Mouse (Mus musculus) embryo, embryonic 9.5 days (tissue): Measurements from ENCODE around the gene Slc8a3.
"Not testable (repeated sequence)": the region's sequence is repeated elsewhere in the genome, so short reads cannot be mapped to it uniquely, and the experiment has no call there.

Experiments
- DNase-seq: peaks from one replicate; pipeline ENCODE4 v3.0.0-alpha.2; 2017; ENCODE audit errors: extremely low spot score

Gene Slc8a3

GRCm38 (mm10) chr12:81332875-81333421 is at the start of gene Slc8a3:
Slc8a3 (minus strand) TSS chr12:81333180.
- DNase-seq = peak; percentile 70

- DNase-seq = not testable (repeated sequence)
Observed at GRCm38 (mm10) chr12:81379364-81379763, 46.4 kb upstream of the Slc8a3 start, which contains the start of gene Gm4787. Gm4787 (minus strand) TSS chr12:81379464.

- no peak for DNase-seq
Observed at GRCm38 (mm10) chr12:81333841-81334240, 861 bp upstream of the Slc8a3 start.

- peak; percentile 67 for DNase-seq
Observed at GRCm38 (mm10) chr12:81331937-81332874, 774 bp downstream of the Slc8a3 start.

- DNase-seq = peak; percentile 9
Observed at GRCm38 (mm10) chr12:81331046-81331638, 1.8 kb downstream of the Slc8a3 start.

GRCm38 (mm10) chr12:81324991-81325390 is 8.0 kb downstream of the Slc8a3 start:
- no peak for DNase-seq

GRCm38 (mm10) chr12:81324116-81324515 is 8.9 kb downstream of the Slc8a3 start:
- no peak for DNase-seq

- DNase-seq = no peak
Observed at GRCm38 (mm10) chr12:81321021-81321420, 12.0 kb downstream of the Slc8a3 start.

GRCm38 (mm10) chr12:81317811-81318210 is 15.2 kb downstream of the Slc8a3 start:
- DNase-seq = peak; percentile 22

- DNase-seq = no peak
Observed at GRCm38 (mm10) chr12:81315953-81316352, 17.0 kb downstream of the Slc8a3 start.

- no peak for DNase-seq
Observed at GRCm38 (mm10) chr12:81303626-81304025, 29.4 kb downstream of the Slc8a3 start.

GRCm38 (mm10) chr12:81294613-81295012 is 38.4 kb downstream of the Slc8a3 start:
- DNase-seq = no peak

GRCm38 (mm10) chr12:81278031-81278430 is 54.9 kb downstream of the Slc8a3 start:
- DNase-seq = no peak

- DNase-seq = no peak
Observed at GRCm38 (mm10) chr12:81274616-81275015, 58.4 kb downstream of the Slc8a3 start.

- DNase-seq = peak; percentile 19
Observed at GRCm38 (mm10) chr12:81273333-81273732, 59.6 kb downstream of the Slc8a3 start.

- DNase-seq = no peak
Observed at GRCm38 (mm10) chr12:81269246-81269645, 63.7 kb downstream of the Slc8a3 start.

- no peak for DNase-seq
Observed at GRCm38 (mm10) chr12:81262821-81263220, 70.2 kb downstream of the Slc8a3 start.

GRCm38 (mm10) chr12:81258215-81258614 is 74.8 kb downstream of the Slc8a3 start:
- DNase-seq = no peak

- no peak for DNase-seq
Observed at GRCm38 (mm10) chr12:81245411-81245810, 87.6 kb downstream of the Slc8a3 start.

GRCm38 (mm10) chr12:81244954-81245353 is 88.0 kb downstream of the Slc8a3 start:
- DNase-seq = no peak

- DNase-seq = no peak
Observed at GRCm38 (mm10) chr12:81244492-81244891, 88.5 kb downstream of the Slc8a3 start.

- DNase-seq = no peak
Observed at GRCm38 (mm10) chr12:81241676-81242075, 91.3 kb downstream of the Slc8a3 start.

- DNase-seq = no peak
Observed at GRCm38 (mm10) chr12:81241096-81241495, 91.9 kb downstream of the Slc8a3 start.
